Mouse (Mus musculus): ENCODE data around the gene Frem2. TPM values are rescaled to one million over a fixed set of nuclear protein-coding genes. Genes with fewer than 3 reads are reported as not detected.

The Frem2 gene
- polyA plus RNA-seq, 1 experiment from 2014 or later: 4.0 TPM

GRCm38 (mm10) chr3:53474179-53474578 is 183.0 kb downstream of the Frem2 start:
- Histone ChIP-seq H3K9me3 (no peaks in the 10 kb centered on the region), H3K36me3 (replicated peaks) (peaks cover 98% of the 10 kb centered on the region), H3K4me1 (no peaks in the 10 kb centered on the region), H3K27me3 (ENCODE audit: poor library complexity, severe bottlenecking) (no peaks in the 10 kb centered on the region), H3K4me3 (no peak overlapping the region), H3K27ac (no peak overlapping the region)
- no peak for DNase-seq (ENCODE audit: extremely low spot score, low spot score)
- 84% methylated on average over 4 of the region's 4 CpGs for WGBS

- H3K36me3 ChIP-seq (replicated peaks): peaks cover 94% of the 10 kb centered on the region
- WGBS: 95% methylated on average over 5 of the region's 5 CpGs
- no peak overlapping the region for H3K4me3 ChIP-seq
- DNase-seq (ENCODE audit: extremely low spot score, low spot score): no peak
- H3K27me3 ChIP-seq (ENCODE audit: poor library complexity, severe bottlenecking): no peaks in the 10 kb centered on the region
- H3K9me3 ChIP-seq: no peaks in the 10 kb centered on the region
- H3K4me1 ChIP-seq: 0 out of 2 replicates have a peak, but pooled peaks cover 6% of the 10 kb centered on the region
- H3K27ac ChIP-seq: no peak overlapping the region
These were observed 185.1 kb downstream of the Frem2 start for GRCm38 (mm10) chr3:53472061-53472460.

DNA sequence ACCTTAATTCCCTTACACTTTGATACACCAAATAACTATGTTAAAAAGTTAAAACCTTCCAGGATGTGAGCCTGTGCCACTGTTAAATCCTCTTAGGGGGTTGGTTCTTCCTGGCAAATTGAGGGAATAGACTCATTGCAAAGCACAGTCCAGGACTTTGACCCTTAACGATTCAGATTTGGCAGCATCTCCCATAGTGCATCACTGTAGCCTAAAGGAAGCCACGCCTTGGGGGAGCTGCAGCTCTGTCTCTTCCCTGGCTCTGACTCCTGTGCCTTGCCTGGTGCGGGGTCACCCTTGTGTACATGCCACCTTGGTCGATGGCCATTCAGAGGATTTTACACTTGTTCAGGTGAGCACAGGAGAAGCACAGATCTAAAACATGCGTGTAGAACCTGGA is 187.5 kb downstream of the Frem2 start:
- Histone ChIP-seq H3K9me3 (no peaks in the 10 kb centered on the region), H3K4me1 (peaks cover 30% of the 10 kb centered on the region), H3K27me3 (ENCODE audit: poor library complexity, severe bottlenecking) (no peaks in the 10 kb centered on the region), H3K27ac (no peak overlapping the region), H3K36me3 (replicated peaks) (peaks cover 72% of the 10 kb centered on the region), H3K4me3 (no peak overlapping the region)
- WGBS: 94% methylated on average over 5 of the region's 5 CpGs
- DNase-seq (ENCODE audit: extremely low spot score, low spot score): no peak

GRCm38 (mm10) chr3:53467356-53467755 is 189.8 kb downstream of the Frem2 start:
- no peak for DNase-seq (ENCODE audit: extremely low spot score, low spot score)
- peaks cover 35% of the 10 kb centered on the region for H3K4me1 ChIP-seq
- no peaks in the 10 kb centered on the region for H3K9me3 ChIP-seq
- H3K4me3 ChIP-seq: no peak overlapping the region
- no peak overlapping the region for H3K27ac ChIP-seq
- H3K36me3 ChIP-seq (replicated peaks): peaks cover 49% of the 10 kb centered on the region
- WGBS: 86% methylated on average over 5 of the region's 5 CpGs
- no peaks in the 10 kb centered on the region for H3K27me3 ChIP-seq (ENCODE audit: poor library complexity, severe bottlenecking)

- Histone ChIP-seq H3K4me3 (peak overlapping the region; percentile 93; the same call in 1 of the 2 replicates), H3K9me3 (no peaks in the 10 kb centered on the region), H3K27ac (no peak overlapping the region), H3K27me3 (ENCODE audit: poor library complexity, severe bottlenecking) (no peaks in the 10 kb centered on the region), H3K4me1 (peaks cover 42% of the 10 kb centered on the region), H3K36me3 (replicated peaks) (peaks cover 40% of the 10 kb centered on the region)
- 84% methylated on average over 9 of the region's 9 CpGs for WGBS
- no peak for DNase-seq (ENCODE audit: extremely low spot score, low spot score)
These were observed 190.7 kb downstream of the Frem2 start for GRCm38 (mm10) chr3:53466481-53466880.

DNA sequence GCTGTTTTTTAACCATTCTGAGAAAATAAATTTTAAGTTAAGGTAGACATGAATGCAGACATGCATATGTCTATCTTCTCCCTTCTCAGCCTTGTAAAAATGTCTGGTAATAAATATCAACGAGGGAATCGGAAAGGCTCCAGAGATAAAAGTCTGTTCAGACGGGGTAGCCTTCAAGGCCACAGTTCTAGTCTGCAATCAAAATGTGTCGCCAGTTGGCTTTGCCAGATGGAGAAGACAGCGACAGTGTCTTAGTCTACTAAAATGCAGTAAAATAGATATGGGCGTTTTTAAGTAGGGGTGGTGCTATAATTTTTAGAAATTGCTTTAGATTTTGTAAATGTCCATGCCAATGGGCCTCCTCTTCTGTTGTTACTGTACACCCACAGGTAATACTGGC is 191.8 kb downstream of the Frem2 start:
- Histone ChIP-seq H3K4me1 (peaks cover 42% of the 10 kb centered on the region), H3K27ac (no peak overlapping the region), H3K36me3 (replicated peaks) (peaks cover 36% of the 10 kb centered on the region), H3K9me3 (no peaks in the 10 kb centered on the region), H3K27me3 (ENCODE audit: poor library complexity, severe bottlenecking) (no peaks in the 10 kb centered on the region), H3K4me3 (peak overlapping the region; percentile 93)
- no peak for DNase-seq (ENCODE audit: extremely low spot score, low spot score)
- WGBS: 80% methylated on average over 6 of the region's 6 CpGs

- Histone ChIP-seq H3K27me3 (ENCODE audit: poor library complexity, severe bottlenecking) (no peaks in the 10 kb centered on the region), H3K9me3 (no peaks in the 10 kb centered on the region), H3K27ac (peak overlapping the region; percentile 97), H3K4me1 (peaks cover 42% of the 10 kb centered on the region), H3K36me3 (replicated peaks) (peaks cover 36% of the 10 kb centered on the region), H3K4me3 (peak overlapping the region; percentile 93)
- DNase-seq (ENCODE audit: extremely low spot score, low spot score): peak; percentile 22
- WGBS: under 1% methylated on average over 20 of the region's 20 CpGs
These were observed 192.9 kb downstream of the Frem2 start for GRCm38 (mm10) chr3:53464146-53464698.

Other genes with a start within 250 kb of the Frem2 start
- 9.8 and 10.3 TPM in 2 replicates for gene Nhlrc3, start 194.0 kb downstream of the Frem2 start, polyA plus RNA-seq (2016; fragmentation: Nextera tagmentation; extraction: Ambion mirVana)
- 20.3 and 22.0 TPM in 2 replicates for gene Proser1, start 193.7 kb downstream of the Frem2 start, polyA plus RNA-seq (2016; fragmentation: Nextera tagmentation; extraction: Ambion mirVana)
- not detected in 2 replicates for gene Stoml3, start 168.7 kb downstream of the Frem2 start, polyA plus RNA-seq (2016; fragmentation: Nextera tagmentation; extraction: Ambion mirVana)
- gene Gm10985, start 187.7 kb upstream of the Frem2 start, polyA plus RNA-seq (2016; fragmentation: Nextera tagmentation; extraction: Ambion mirVana): not detected in 2 replicates
- 94.3 and 99.0 TPM in 2 replicates for gene Ufm1, start 206.5 kb upstream of the Frem2 start, polyA plus RNA-seq (2016; fragmentation: Nextera tagmentation; extraction: Ambion mirVana)